Mouse (Mus musculus): ENCODE data around the gene Ptpn1. TPM values are rescaled to one million over a fixed set of nuclear protein-coding genes. Genes with fewer than 3 reads are reported as not detected.

Gene Ptpn1
- polyA plus RNA-seq, 1 experiment from 2014 or later: 50.8 TPM

DNA sequence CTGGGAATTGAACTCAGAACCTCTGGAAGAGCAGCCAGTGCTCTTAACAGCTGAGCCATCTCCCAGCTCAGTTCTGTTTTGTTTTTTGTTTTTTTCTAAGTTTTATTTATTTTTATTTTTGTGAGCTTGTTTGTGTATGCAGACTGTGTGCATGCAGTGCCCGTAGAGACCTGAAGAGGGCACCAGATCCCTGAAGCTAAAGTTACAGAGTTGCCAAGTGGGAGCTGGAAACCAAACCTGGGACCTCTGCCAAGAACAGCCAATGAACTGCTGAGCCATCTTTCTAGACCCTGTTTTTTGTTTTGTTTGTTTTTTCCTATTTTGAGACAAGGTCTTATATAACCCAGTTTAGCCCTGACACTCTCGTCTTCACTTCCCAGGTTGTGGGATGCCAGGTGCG lies 96.5 kb downstream of the Ptpn1 start:
- ATAC-seq (replicated peaks; ENCODE audit: extremely low read depth, insufficient read depth, low FRiP score): no peak
- Histone ChIP-seq H3K9me3 (replicated peaks; ENCODE audit: control insufficient read depth, low read length) (peaks cover 7% of the 10 kb centered on the region), H3K36me3 (ENCODE audit: control insufficient read depth, insufficient read depth) (no peaks in the 10 kb centered on the region), H3K4me2 (ENCODE audit: low read depth, low read length) (no peak overlapping the region), H3K9ac (ENCODE audit: low read length) (no peak overlapping the region), H3K27ac (ENCODE audit: low read length) (no peak overlapping the region), H3K4me3 (ENCODE audit: low read length) (no peak overlapping the region), H3K27me3 (ENCODE audit: control insufficient read depth, insufficient read depth, low read length) (no peaks in the 10 kb centered on the region), H3K4me1 (ENCODE audit: control insufficient read depth, insufficient read depth, low read length) (peaks cover 4% of the 10 kb centered on the region; the same call in 1 of the 2 replicates)
- 96% methylated on average over 3 of the region's 3 CpGs for WGBS

Other genes starting within 250 kb of the Ptpn1 start
- gene Cebpb, start 243.1 kb upstream of the Ptpn1 start, polyA plus RNA-seq (2015; fragmentation: Nextera tagmentation; extraction: Ambion mirVana): 0.51 and 4.9 TPM in 2 replicates
- 44.5 and 44.9 TPM in 2 replicates for gene Tmem189, start 242.2 kb upstream of the Ptpn1 start, polyA plus RNA-seq (2015; fragmentation: Nextera tagmentation; extraction: Ambion mirVana)
- 0.84 and 0.99 TPM in 2 replicates for gene Ripor3, start 78.6 kb downstream of the Ptpn1 start, polyA plus RNA-seq (2015; fragmentation: Nextera tagmentation; extraction: Ambion mirVana)
- 5.4 and 6.7 TPM in 2 replicates for gene Pard6b, start 148.9 kb downstream of the Ptpn1 start, polyA plus RNA-seq (2015; fragmentation: Nextera tagmentation; extraction: Ambion mirVana)